Mouse (Mus musculus): ENCODE data around the gene Dap.

- TF ChIP-seq GATA1 (IDR thresholded peaks at IDR 0.05; ENCODE audit: borderline replicate concordance, low read length) (no peak), CTCF (IDR thresholded peaks at IDR 0.05; ENCODE audit: low read depth, low read length) (no peak), POLR2AphosphoS5 (IDR thresholded peaks at IDR 0.05; ENCODE audit: insufficient replicate concordance, low read depth, low read length) (no peak), TAL1 (conservative IDR thresholded peaks at IDR 0.05; ENCODE audit: low read depth, low read length) (no peak)
Observed at GRCm38 (mm10) chr15:31279120-31279519, 55.0 kb downstream of the Dap start.
